Mouse (Mus musculus) adrenal gland, adult 8-10 months (tissue): Measurements from ENCODE around the gene Prkx. TPM values are rescaled to one million over a fixed set of nuclear protein-coding genes. Genes with fewer than 3 reads are reported as not detected.

Experiments
- DNase-seq: peaks from one replicate; pipeline ENCODE4 v3.0.0; 2022
- total RNA-seq, 4 experiments: library from RNA; stranded (reverse); gene quantifications; 2 replicates each; pipeline ENCODE4 v1.2.4; 2022

Prkx gene
- 10 to 100 TPM; 13.2 to 16.5 (median 15.5) TPM for total RNA-seq

DNA sequence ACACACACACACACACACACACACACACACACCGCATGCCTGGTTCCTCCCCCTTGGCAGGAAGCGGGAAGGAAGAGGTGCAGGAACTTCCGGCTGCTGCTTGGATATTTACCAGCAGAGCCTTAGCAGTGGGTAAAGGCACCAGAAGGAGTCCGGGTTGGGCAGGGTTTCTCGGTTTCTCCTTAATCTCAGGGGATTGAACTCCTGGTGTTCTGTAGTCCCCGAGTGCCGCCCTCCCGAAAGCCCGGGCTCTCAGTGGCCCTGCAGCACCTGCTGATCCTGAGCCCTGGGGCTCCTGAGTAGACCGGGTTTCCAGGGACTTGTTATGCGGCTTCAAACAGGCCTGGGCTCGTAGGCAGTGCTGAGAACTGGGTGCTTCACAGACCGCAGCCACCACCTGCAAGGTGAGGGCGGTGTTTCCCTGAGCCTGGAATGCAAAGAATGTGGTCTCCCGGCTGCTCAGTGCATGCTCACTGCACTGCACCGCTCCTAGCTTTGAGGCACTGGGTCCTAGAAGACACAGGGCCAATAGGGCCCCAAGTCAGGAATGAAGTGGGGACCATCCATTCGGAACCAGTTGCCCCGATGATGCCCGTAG, at the start of gene Prkx:
Prkx (minus strand) TSS at position 41 of the 598 bp plus-strand sequence.
- no peak for DNase-seq

GRCm38 (mm10) chrX:77812031-77812430, 16.0 kb upstream of the Prkx start:
- DNase-seq, result no peak

DNA sequence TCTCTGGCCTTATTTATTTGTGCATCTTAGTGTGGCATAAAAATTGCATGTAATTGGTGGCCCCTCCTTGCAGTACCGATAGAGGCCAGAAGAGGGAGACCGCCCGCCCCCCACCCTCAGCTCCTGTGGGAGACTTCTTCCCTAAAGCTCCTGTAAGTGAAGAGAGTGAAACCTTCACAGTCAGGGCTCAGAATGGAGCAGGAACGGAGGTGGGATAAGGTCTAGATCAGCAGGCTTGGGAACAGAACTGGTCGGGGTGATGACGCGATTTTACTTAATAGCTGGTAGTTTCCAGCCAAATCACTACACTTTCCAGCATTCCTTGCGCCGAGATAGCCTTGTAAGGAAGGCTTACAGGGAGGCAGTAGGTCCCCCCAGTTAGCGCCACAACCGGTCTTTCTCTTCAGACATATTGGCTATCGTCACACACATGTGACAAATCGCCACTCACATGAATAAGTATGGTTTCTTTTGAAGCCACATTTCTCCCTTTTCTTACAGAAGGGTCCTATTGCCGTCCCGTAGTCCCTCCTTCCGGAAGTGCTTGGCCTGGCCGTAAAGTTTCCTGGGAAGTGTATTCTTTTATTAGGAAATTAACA, 14.6 kb upstream of the Prkx start:
- DNase-seq, result peak; percentile 62

- no peak for DNase-seq
These were observed 12.5 kb upstream of the Prkx start for GRCm38 (mm10) chrX:77808602-77809001.

- no peak for DNase-seq
These were observed 6.2 kb upstream of the Prkx start for GRCm38 (mm10) chrX:77802293-77802692.

DNA sequence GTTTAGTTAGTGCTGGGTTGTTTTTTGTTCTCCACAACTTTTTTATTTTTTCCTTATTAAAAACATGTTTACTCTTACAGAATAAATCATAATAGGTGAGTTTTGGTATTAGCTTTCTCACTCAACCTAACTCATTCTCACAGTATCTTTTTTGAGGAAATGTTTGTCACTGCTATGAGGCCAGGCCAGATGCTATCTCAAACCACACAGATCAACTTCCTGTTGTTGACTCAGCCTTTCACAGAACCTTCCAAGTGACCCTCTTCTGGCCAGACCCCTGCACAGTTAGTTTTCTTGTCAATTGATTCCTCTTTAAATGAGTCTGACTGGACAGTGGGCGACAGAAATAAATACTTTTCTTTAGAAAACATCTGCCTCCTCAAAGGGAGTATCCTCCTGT, 5.5 kb upstream of the Prkx start:
- no peak for DNase-seq

DNA sequence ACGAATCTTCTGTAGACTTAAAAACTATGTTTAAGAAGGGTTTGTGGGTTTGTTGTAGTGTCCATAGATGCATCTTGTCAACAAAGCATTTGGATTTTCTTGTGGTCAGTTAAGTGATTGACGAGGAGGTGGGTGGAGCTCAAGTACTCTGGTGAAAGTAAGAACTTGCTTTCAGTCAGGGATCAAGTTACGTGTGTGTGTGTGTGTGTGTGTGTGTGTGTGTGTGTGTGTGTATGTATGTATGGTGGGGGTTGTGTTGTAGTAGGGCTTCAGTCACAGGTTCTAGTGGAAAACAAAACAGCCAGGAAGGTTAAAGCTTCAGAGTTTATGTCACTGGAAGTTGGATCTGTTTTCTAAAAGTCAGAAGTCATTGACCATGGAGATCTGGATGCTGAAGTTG, 3.5 kb upstream of the Prkx start:
- DNase-seq, result no peak

DNA sequence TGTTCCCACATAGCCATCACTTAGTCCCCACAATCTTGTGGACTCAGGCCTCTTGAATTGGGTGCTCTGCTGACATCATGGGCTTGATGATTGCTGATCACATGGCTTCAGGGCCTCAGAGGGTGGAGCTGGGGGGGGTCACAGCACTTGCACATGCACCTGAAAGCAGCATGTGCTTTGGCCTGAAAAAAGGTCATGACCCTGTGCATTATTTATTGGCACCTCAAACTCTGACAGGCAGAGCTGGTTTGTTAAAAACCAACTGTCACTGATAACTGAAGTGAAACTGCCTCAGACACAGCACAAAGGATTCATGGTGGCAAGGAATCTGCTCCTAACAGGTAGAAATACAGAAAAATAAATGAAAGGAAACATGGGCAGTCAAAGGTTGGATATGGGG, 1.7 kb upstream of the Prkx start:
- no peak for DNase-seq

GRCm38 (mm10) chrX:77796916-77797315, 838 bp upstream of the Prkx start:
- DNase-seq, result no peak

DNA sequence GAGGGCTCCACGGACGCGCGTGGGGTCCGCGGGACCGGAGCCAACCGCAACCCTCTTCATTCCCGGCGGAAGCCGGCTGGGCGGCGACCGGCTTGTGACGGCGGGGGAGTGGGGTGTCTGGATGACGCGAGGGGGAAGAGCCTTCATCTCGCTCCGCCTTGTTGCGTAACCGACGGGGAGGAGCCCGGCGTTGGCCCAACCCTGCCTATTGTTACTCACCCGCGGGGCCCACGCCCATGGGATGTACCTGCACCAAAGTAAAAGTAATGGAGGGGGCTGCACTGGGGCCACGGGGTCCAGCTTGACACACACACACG, 262 bp downstream of the Prkx start:
- DNase-seq, result peak; percentile 87

- peak; percentile 21 for DNase-seq
These were observed 868 bp downstream of the Prkx start for GRCm38 (mm10) chrX:77794962-77795857.

GRCm38 (mm10) chrX:77788675-77789074, 7.4 kb downstream of the Prkx start:
- DNase-seq, result no peak

- no peak for DNase-seq
These were observed 9.7 kb downstream of the Prkx start for GRCm38 (mm10) chrX:77786354-77786753.

GRCm38 (mm10) chrX:77777822-77778221, 18.3 kb downstream of the Prkx start:
- DNase-seq, result no peak

DNA sequence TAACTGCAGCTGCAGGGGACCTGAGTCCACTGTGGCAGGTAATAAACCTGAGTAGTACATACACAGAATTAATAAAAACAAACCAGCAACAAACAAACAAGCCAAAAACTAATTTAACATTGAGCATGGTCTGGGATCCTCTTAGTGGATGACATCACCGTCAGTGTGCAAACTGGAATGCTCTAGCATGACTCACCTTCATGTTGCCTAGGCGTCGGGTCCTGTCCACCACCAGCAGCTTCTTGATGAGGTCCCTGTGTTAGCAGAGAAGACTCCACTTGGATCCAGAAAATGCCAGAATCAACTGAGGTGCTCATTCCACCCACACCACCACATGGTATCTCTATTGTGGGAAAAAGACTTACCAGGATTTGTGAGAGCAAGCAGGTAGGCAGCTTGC, 30.9 kb downstream of the Prkx start:
- DNase-seq, result no peak

GRCm38 (mm10) chrX:77744260-77744659, 51.8 kb downstream of the Prkx start:
- DNase-seq, result no peak

- peak; percentile 5 for DNase-seq
These were observed 54.7 kb downstream of the Prkx start for GRCm38 (mm10) chrX:77741383-77741782.

DNA sequence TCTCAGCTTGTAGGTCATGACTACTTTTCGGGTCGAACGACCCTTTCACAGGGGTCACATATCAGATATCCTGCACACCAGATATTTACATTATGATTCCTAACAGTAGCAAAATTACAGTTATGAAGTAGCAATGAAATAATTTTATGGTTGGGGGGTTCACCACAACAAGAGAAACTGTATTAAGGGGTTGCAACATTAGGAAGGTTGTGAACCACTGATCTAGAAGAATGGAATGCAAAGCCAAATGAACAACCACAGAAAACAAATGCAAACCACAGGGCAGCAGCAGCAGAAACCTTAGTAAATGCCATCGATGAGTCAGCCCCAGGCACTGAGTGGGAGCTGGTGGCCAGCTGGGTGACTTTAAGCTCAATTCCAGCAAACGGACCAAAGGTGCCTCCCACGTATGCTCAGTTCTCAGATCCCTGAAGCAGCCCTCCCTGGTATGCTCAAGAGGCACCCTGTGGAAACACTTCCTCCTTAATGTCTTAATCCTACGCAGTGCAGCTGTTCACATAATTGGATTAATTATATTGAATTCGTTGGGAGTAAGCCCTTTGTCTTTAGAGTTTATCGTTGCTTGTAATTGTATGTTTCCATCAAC, 62.0 kb downstream of the Prkx start:
- DNase-seq, result no peak

DNA sequence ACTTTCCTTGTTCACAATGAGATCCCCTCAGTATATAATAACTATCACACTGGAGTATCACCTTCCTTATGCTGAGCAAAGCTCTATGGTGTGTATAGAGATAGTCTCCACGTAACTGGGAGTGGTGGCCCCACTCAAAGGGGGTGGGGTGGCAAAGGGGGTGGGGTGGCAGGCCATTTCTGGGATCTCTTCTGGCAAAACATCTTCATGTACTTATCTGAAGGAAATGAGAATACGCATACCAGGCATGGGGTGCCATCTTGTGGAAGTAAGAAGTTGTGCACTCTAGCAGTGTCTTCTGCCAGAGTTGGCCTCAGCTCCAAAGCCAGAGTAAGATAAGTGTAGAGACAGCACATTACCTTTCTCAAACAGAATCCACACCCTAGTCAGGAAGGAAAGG, 75.8 kb downstream of the Prkx start:
- DNase-seq, result no peak
